Mouse (Mus musculus) C2C12 (cell line): ENCODE results near the gene Gm7356.
"Not testable (repeated sequence)": the region's sequence is repeated elsewhere in the genome, so short reads cannot be mapped to it uniquely, and the experiment has no call there.

ENCODE experiments used
- CEBPB ChIP-seq: IDR thresholded peaks from one replicate; pipeline ENCODE4 v1.6.1; 2011; ENCODE audit warnings: low read depth, mild to moderate bottlenecking, control low read depth, moderate library complexity
- CTCF ChIP-seq: IDR thresholded peaks from one replicate; pipeline ENCODE4 v1.5.1; 2011; ENCODE audit not compliant: control insufficient read depth, insufficient read depth, insufficient read length
- FOSL1 ChIP-seq: IDR thresholded peaks from one replicate; pipeline ENCODE4 v1.8.0; 2011; ENCODE audit warnings: mild to moderate bottlenecking, low read length; ENCODE audit not compliant: poor library complexity, insufficient read depth, severe bottlenecking
- MAX ChIP-seq: IDR thresholded peaks from one replicate; pipeline ENCODE4 v1.6.1; 2011; ENCODE audit warnings: mild to moderate bottlenecking, control low read depth
- MYOD1 ChIP-seq: IDR thresholded peaks from one replicate; pipeline ENCODE4 v1.6.1; 2011; ENCODE audit warnings: low read depth; ENCODE audit not compliant: control insufficient read depth, insufficient read length
- USF1 ChIP-seq: IDR thresholded peaks from one replicate; pipeline ENCODE4 v1.6.1; 2011; ENCODE audit warnings: low read depth, mild to moderate bottlenecking, control low read depth, moderate library complexity

GRCm38 (mm10) chr17:13965048-13965447 is 38.5 kb downstream of the Gm7356 start:
- not testable (repeated sequence) for TF ChIP-seq USF1, CTCF, MAX, CEBPB, FOSL1, MYOD1
